Mouse (Mus musculus) erythroid progenitor cell, adult 5-6 weeks (primary cell): ENCODE measurements at regions not wholly inside any gene's neighbourhood (a gene's known extent, or its start where the extent isn't known, plus 50 kb on each side); places are given as distances from the start of the nearest gene placed in this dataset.

ENCODE experiments used
- ATAC-seq: replicated peaks from 2 replicates; pipeline ENCODE4 v1.8.0; 2016; ENCODE audit warnings: moderate number of reproducible peaks, mild to moderate bottlenecking, moderate TSS enrichment, inconsistent platforms; ENCODE audit not compliant: poor library complexity, low FRiP score, severe bottlenecking

DNA sequence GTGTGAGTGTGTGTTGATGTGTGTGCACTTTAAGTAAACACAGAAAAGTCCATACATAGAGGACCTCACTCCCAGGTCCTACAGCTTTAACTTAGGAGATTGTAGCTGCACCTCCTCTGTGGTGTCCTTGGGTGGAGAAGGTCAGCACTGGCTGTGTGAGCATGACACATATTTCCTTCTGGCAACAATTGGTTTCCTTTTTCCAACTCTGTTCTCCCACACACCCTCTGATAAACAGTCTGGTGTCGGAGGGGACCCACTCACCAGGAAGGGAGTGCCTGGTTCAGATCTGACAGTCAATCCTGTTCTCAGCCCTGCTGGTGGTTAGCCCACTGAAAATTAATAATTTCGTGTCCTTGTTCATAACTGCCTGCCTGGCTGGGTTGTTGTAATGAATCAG lies 276.7 kb downstream of the Ccdc91 start:
- ATAC-seq = no peak

DNA sequence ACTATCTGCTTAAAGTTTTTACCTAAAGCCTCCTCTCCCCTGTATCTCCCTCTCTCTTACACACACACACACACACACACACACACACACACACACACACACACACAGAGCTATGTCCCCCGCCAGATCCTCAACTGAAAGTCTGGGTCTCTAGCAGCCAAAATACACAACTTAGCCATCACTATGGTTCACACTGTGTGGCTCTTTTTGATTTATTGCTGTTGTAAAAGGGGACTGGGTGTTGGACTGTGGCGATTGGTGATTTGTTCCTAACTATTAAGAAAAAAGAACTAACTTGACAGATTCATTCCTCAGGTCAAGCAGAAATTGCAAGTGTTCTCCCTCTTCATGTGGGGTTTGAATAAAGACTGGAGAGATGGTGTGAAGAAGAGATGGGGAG lies 278.2 kb downstream of the Ccdc91 start:
- ATAC-seq = no peak

DNA sequence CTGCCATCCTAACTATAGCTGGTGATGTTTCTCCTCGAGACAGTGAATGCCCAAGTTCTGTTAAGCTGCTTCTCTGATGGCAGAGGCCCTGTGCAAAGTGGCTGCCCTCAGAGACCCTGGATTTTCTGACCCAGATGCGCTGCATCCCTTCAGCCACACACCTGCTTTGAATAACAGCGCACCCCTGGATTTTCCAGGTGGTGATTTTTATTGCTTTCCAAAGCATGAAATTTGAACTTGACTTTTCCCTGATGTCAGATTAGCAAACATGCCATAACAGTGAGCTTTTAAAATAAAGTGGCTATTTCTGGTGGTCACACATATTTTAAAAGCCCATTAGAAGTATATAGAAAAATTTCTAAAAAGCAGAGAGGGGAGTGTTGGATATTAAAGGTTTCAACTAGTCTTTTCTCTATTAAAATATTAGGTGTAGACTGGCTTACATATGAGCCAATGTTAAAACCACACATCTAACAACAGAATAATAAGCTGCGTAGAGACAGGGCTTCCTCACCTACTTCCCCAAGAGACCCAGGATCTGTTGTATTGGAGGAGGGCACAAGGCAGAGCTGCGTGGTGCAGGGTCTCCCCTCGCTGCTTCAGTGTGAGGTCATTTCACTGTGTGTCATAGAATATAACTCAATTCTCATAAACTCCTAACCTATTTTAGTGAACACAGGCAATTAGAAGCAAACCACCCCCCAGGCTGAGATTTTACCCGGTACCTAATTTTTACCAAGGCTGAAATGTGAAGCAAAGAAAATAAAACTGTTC lies 280.3 kb downstream of the Ccdc91 start:
- ATAC-seq = no peak

DNA sequence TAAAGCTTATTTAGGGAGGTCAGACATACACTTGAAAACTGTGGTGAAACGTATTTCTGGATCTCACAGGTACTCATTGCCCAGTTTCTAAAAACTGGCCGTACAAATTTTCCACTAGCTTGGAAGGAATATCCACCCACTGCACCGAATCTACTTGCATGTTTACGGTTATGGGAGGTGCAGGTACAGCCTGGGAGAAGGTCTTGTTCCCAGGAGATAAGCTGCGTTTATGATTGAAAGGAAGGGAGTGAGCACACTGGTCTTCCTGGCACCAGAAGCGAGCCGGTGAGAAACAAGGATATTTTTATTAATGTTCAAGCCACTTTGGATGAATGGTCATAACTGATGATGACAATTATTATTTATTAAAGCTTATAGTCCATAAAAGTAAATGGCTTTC lies 283.9 kb downstream of the Ccdc91 start:
- no peak for ATAC-seq

DNA sequence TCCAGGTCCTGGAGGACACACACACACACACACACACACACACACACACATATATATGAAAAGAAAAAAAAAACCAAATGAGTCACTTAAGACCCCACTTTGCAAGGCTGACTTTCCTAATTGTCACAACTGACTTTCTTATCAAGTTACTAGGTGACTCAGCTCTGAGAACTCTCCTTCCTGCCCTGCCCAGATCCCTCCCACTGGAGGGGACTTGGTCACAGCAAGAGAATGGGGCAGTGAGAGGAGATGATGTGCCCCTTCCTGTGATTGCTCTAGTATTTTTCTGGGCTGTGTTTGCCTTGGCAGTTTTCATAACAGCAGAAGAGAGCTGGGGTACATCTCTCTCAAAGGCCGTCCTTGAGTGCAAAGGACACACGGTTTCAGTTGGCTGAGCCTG lies 284.5 kb downstream of the Ccdc91 start:
- ATAC-seq = no peak

DNA sequence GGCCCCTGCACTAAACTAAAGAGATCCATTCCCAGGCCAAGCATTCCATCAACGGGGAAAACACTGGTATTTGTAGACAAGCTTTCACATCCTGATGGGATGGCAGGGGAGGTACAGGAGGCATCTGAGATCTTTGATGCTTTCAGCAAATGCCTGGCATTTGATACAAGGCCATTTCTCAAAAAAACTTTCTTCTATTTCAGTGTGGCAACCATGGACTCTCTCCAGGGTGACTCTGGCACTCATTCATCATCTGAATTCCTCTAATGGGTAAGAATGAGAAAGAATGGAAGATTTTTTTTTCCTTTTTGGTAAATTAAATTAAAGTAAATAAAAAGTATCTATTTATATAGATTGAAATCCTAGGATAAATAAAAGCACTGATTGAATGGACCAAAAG lies 281.8 kb upstream of the Far2 start:
- ATAC-seq = no peak

DNA sequence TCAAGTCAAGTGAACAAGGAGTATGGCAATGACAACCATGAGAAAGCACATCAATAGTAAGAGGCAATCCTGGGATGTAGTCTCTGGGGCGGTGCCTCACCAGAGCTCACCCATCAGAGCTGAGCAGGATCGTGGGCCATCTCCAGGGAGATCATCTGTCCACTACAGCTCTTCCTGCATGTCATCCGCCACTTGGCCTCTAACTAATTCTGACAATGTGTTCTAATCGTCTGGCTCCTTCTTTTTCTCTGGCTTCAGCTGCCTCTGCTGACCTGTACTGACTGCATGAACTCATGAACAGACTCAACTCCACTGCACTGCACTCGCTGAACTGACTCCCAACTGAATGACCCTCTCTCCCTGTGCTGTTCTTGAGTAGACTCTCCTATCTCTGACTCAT lies 277.9 kb upstream of the Far2 start:
- ATAC-seq = no peak

DNA sequence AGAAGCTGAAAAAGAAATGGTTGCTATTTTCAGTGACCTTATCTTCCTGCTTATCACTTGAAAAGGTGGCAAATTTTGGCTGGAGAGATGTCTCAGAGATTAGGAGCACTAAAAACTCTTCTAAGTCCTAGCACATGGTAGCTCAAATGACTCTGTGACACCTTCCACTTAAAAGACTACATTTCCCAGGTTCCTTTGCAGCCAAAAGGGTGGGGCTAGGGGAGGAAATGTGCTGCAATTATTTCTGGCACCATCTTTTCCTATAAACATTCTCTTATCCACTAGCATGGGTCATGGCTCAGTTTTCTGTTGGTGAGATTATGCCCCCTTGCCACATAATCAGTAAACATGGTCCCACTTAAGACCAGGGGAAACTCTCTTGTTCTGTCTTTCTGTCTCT lies 277.0 kb upstream of the Far2 start:
- no peak for ATAC-seq

DNA sequence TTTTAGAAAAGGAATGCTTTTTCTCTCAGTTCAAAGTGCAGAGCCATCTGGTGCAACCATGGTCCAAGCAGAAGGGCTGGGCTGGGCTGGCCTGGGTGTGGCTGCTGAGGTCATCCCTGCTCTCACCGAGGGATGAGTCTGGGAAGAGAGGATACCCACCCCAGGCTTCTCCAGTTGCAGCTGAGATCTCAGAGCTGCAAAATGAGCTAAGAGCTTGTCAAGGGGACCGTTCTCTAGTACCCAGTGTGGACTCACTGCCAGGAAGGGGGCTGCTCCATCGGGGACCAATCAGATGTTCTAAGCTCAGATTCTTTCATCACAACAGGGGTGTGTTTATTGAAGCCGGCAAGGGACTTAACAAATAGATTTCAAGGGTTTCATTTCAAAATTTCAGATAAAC lies 275.6 kb upstream of the Far2 start:
- no peak for ATAC-seq

DNA sequence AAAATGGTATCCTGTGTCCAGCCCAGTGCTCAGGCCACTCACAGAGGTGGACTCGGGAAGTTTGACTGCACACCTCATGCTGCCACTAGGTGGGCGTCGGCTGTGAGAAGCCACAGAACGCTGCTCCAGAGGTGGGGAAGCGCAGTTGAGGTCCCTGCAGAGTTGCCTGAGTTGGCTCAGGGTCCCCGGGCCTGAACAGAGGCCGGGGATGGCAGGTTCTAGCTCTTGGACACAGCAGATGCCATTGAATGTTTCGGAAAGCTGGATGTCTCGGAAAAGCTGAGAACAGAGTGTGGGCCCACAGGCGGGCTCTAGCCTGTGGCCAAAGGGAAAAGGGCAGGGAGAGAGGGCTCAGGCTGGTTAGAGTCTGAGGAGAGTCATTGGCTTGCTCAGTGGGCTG lies 273.2 kb upstream of the Far2 start:
- no peak for ATAC-seq

DNA sequence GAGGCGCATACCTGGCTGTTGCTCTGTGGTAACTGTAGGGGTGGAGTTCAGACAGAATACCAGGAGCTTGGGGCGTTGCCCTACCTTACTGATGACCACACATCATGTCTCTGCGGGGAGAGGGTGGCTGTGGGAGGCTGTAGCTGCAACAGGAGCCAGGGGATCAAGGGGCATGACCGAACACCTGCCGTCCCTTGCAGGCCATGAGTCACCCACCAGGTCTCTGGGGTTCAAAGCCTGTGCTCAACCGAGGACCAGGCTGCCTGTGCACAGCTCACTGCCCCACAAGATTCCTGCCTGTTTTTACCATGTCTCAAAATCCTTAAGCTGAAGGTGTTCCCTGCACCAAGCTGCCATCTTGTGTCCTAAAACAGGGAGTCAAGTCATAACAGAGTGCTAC lies 272.4 kb upstream of the Far2 start:
- no peak for ATAC-seq

DNA sequence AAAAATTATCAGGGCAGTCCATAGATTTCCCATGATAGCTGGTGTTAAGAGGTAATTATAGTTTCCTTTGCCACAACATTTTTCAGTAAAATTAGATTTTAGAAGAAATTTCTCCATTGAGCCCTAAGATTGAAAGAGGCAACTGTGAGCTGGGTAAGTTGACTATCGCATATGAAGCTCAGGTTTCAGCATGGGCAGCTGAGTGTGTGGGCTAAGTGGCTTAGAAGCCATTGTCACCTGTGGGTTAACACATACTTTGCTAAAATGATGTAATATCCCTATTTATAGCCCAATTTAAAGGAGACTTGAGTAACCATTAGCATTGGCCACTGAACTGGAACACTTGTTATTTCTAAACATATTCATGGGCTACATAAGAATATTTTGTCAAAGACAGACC lies 267.6 kb upstream of the Far2 start:
- ATAC-seq = no peak

DNA sequence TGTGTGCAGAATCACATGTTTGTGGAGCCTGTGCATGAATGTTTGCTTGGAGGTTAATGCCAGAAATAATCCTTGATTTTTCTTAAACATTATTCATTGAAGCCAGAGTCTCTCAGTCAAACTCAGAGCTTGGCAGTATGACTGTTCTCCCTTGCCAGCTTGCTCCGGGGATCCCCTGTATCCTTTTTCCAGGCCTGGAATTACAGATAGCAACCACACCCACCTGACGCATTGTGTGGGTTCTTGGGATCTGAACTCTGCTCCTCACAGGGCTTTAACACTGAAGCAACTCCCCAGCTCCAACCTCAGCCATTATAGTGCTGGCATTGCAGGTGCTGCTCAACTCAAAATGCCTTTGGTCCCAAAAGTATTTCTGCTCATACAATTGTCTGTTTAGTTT lies 262.8 kb upstream of the Far2 start:
- no peak for ATAC-seq

DNA sequence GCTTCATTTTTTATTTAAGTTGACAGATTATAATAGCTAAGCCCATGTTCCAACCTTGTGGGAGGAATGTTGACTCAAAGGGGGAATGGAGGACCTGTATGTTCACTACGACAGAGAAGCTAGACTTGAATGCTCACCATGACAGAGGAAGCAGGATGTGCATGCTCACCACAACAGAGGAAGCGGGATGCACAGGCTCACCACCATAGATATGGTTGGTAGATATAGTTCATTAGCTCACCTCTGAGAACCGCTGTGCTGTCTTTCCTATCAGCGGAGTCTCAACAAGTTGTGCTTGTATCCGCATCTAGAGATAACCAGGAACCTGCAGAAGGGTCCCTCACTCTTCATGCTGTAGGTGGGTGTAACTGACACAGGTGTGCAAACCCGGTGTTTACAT lies 262.2 kb upstream of the Far2 start:
- ATAC-seq = 0 out of 2 replicates have a peak, but pooled peaks have one; percentile 25

DNA sequence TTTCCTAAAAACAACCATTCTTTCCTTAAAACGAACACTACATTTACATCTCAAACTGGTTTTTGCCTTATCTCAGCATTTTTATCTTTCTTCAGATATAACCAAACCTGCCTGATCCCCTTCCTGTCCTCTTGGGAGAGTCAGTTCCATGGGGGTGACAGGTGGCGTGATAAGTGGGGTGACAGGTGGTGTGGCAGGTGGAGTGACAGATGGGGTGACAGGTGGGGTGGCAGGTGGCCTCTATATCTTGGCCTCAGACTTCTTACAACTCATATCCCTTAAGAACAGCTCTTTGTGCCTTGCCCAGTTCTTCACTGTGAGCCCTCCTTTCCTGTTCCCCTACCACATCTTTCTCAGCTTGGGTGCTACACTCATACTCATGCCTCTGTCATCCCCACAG lies 259.0 kb upstream of the Far2 start:
- ATAC-seq = no peak

DNA sequence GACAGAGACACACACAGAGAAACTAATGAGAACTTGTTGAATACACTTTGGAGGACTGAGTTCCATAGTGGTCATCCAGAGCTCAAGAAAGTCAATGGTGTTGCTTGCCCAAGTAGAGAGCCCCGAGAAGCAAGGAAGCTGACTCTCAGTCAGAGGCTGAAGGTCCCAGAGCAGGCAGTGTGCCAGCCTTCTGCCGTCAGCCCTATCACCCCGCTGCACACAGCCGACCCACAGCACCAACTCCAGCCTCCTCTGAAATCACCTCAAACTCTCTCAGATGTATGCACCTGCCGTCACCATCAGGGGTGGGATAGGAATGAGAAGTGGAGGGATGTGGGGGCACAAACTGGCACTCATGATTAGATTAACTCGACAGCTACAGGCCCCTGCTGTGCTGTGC lies 257.9 kb upstream of the Far2 start:
- ATAC-seq = no peak

DNA sequence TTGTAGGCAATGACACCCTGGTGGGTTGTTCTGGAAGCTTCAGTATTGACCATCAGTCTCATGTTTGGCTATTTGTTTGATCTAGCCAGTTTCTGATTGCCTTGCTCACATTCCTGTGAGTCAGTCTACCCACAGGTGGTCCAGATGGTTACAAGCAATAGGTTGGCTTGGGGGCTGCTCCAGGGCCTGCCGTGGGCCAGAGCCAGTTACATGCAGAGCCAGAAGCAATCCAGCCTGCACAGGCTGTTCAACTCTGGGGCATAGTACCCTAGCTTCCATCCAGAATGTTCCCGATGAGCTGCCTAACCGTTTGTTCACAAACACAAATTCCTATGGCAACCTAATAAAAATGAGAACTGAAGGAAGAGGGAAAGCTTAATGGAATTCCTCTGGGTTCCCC lies 253.2 kb upstream of the Far2 start:
- no peak for ATAC-seq

DNA sequence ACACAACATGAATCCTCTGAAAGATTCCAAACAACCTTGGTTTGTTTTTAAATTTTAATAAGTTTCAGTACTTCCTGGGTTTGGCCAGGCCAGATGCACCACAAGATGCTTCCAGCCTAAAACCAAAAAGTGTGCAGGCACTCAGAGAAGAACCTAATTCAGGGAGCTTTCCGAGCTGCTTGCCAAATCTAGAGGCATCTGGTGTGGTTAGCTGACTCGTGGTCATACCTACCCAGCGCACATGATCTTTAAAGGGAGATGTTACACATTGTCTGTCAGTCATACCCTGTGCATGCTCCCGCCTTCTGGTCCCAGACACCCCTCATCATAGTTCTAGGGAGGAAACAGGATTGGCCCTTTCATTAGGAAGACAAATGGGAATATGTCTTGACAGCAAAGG lies 252.7 kb upstream of the Far2 start:
- ATAC-seq = no peak

DNA sequence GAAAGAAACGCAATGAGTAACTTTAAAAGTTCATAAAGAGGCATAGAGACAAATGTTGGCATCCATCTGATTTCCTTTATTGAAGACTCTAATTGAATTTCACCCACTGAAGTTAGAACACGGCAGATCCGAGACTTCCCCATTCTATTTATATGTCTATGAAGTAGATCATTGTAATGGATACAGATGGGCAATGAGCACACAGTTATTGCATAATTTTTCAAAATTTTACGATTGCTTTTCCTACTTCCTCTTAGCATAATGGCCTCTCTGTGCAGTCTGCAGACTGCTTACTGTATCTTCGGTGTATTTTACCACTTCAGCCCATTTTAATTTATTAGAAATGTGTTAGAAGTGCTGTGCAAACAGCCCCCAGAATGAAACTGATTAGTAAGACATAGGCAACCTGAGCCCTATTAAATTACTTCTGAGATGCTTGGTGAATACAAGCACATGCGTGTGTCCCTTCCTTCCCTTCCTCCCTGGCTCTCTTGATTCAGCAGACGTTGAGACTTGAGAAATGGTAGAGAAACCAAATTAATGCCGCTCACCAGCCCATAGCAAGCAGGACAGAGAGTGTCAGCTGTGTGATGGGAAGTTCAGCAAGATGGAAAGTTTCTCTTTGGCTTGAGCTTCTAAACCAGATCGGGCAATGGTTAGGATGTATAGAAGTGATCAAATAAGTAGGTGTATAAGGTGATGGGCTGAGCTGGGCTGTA lies 247.9 kb upstream of the Far2 start:
- no peak for ATAC-seq

DNA sequence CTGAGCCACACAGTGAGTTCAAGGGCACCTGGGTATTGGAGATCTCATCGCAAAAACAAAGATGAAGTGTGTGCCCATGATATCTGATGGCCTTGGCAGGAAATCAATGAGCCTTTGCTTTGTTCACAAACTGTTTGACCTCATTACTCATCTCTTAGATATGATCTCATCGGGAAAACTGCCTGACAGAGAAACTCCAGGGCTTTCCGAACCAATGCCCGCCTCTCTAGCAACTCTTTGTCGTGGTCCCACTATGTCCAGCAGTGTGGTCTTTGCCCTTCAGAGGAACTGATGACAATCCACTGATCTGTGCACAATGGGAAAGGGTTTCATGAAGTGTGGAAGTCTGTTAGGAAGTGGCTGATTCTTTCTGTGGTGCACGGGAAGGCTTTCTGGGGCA lies 247.2 kb upstream of the Far2 start:
- no peak for ATAC-seq

DNA sequence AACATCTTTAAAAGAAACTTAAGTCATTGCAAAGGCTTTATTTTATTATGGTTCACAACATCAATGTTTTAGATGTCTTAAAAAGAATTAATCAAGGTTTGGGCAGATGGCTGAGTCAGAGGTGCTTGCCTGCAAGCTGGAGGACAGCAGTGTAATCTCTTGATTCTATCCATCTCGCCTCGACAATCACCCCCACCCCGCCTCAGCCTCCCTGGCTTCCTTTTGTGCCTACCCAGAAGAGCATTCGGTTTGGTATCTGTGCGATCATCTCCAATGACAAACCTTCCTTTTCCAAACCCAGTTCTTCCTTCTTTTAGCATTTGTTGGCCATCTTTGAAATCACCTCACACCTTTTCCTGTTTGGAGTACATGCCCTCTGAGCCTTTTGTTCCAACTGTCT lies 246.2 kb upstream of the Far2 start:
- no peak for ATAC-seq

DNA sequence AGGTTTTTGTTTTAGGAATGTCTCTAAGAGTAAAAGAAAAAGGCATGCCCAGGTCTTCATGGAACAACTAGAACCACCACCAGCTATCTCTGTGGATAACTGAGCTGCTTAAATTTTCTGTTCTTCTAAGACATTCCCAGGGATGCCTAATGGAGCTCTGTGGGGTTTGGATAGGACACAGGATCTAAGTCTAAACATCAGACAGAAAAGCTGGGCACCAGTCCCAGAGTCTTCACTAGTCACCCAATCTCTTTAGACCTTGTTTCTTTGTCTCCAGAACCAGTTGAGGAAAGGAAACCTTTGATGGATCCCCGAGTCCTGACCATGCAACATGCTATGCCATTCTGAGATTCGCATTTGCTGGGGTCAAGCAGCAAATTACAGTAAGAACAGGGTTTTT lies 243.2 kb upstream of the Far2 start:
- no peak for ATAC-seq
